Mouse (Mus musculus) 3T3-L1 (cell line): ENCODE data around the gene Tbk1.

Source experiments
- DNase-seq: peaks from one replicate; pipeline ENCODE4 v3.0.0-alpha.2; 2015; ENCODE audit warnings: low read depth, low spot score

The Tbk1 gene

GRCm38 (mm10) chr10:121499063-121499462 is 87.5 kb downstream of the Tbk1 start:
- DNase-seq = no peak

- DNase-seq = no peak
Observed at GRCm38 (mm10) chr10:121498481-121498904, 88.1 kb downstream of the Tbk1 start.

GRCm38 (mm10) chr10:121497968-121498367 is 88.6 kb downstream of the Tbk1 start:
- DNase-seq = no peak

- DNase-seq = no peak
Observed at GRCm38 (mm10) chr10:121496616-121497015, 90.0 kb downstream of the Tbk1 start.
